Mouse (Mus musculus) testis, postnatal 10 days (tissue): Measurements from ENCODE around the gene Sept6.

Source experiments
- DNase-seq: peaks from one replicate; pipeline ENCODE4 v3.0.0; 2021; ENCODE audit warnings: low spot score

Sept6 gene

GRCm38 (mm10) chrX:36864609-36865328, 126.8 kb downstream of the Sept6 start:
- no peak for DNase-seq

GRCm38 (mm10) chrX:36863766-36864608, 127.6 kb downstream of the Sept6 start:
- peak; percentile 83 for DNase-seq
